Mouse (Mus musculus) layer of hippocampus, adult 9-10 months (tissue): Measurements from ENCODE around the gene Acyp1.

Experiments
- DNase-seq: peaks from one replicate; pipeline ENCODE4 v3.0.0; 2022; ENCODE audit warnings: low spot score

Acyp1 gene

DNA sequence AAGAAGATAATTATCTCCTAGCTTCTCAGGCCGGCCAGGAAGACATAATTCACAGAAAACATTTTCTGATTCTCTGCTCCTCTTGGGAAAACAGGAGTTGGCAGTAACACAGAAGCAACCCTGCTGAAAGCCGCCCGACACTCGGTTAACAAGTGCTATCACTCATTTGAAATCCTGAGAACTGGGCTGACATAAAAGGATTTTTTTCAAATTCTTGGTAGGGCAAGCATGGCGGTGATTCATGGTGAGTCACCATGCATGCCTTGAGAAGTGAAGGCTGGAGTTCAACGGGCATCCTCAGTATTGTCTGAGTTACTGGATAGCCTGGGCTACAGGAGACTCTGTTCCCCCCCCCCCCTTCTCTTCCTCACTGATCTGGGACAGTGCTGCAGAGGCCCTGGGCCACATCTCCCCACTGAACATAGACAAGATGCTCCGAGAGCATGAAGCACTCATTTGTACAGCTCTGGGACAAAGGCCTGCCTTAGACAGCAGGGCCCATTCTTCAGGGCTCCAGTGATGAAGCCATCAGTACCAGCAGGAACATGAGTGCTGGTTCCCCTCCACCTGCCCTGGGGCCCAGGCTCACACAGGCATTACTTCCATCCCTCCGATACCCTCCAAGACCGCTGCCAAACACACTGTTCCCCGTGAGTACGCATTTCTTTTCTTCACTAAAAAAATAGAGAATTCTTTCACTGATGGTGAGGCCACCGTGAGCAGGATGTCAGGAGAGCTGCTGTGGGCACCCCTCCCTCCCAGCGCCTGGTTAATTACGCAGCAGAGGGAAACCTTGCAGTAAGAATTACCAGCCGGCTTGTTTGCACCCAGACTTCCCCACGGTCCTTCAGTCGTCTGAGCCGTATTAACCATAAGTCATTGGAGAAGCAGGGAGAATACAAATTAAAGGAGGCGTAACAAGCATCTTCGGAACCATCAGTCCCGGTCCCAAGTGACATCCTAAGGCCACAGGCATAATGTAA, 54.6 kb downstream of the Acyp1 start:
- DNase-seq = no peak

DNA sequence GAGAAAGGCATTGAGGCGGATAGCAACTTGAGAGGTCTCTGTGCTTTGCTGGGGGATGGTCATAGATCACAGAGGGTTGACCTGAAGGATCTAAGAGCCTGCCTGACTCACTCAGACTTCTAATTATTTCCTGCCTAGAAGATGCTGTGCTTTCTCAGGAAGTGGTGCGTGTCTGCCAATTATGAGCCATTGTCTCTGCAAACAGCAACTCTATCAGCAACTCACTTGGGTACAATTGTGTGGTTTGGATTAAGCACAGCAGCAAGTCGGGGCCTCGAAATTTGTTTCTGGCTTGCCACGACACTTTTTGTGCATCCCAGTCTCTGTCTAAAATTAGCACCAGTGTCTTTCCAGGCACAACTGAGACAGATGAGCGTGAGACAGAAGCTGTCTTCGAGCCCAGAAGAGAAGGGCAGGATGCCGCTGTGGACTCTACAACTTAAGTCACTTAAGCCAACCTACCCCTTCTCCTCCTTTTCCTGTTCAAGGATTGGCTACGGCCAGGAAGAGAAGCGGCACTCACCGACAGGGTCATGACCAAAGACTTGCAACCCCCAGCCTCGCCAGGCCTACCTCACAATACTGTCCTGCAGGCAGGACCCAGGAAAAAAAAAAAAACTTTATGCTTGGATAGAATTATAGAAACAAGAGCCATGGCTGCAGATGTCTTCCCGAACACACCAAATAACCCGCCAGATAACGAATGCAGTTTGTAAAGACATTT, 60.2 kb downstream of the Acyp1 start:
- DNase-seq = no peak

DNA sequence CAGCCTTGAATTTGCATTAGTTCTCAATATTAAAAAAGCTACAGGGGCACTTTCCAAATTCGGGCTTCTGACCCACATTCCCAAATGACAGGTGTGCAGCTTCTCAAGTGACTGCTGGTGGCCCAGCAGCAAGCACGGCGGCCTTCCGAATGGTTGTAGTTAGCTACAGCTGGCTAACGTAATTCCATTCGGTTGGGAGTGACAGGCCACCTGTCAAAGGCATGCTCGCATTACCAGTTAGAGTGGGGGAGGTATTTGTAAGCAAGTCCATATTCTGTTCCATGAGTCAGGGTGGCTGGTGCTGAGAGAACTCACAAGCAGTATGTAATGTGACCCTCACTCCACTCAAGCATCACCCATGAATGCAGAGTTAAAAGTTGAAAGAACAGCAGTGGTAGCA, 61.0 kb downstream of the Acyp1 start:
- DNase-seq = no peak
